Mouse (Mus musculus) neural tube, embryonic 15.5 days (tissue): ENCODE measurements around the gene Hist1h1t. TPM values are rescaled to one million over a fixed set of nuclear protein-coding genes. Genes with fewer than 3 reads are reported as not detected.
A peak's percentile ranks its signal among the peaks of the same experiment; 100 is the strongest.

Source experiments
- ATAC-seq: fragments of 200-750 bp; cut with Nextera tagmentation; 2 replicates; pipeline ENCODE4 v1.8.0; 2017; ENCODE audit warnings: mild to moderate bottlenecking, moderate TSS enrichment, moderate library complexity; ENCODE audit not compliant: low FRiP score
- H3K27ac ChIP-seq: fragments of 300-500 bp; sonication (generic); replicated peaks from 2 replicates; pipeline ENCODE4 v1.5.1; 2015; ENCODE audit warnings: mild to moderate bottlenecking, inconsistent platforms
- H3K27me3 ChIP-seq: fragments of 300-500 bp; sonication (generic); replicated peaks from 2 replicates; pipeline ENCODE4 v1.6.1; 2015; ENCODE audit warnings: inconsistent platforms
- H3K36me3 ChIP-seq: fragments of 300-500 bp; sonication (generic); 2 replicates; pipeline ENCODE4 v1.6.1; 2015; ENCODE audit warnings: inconsistent platforms
- H3K4me1 ChIP-seq: fragments of 300-500 bp; sonication (generic); 2 replicates; pipeline ENCODE4 v1.6.1; 2015; ENCODE audit warnings: inconsistent platforms
- H3K4me2 ChIP-seq: fragments of 300-500 bp; sonication (generic); 2 replicates; pipeline ENCODE4 v1.6.1; 2015; ENCODE audit warnings: inconsistent platforms, mild to moderate bottlenecking, moderate library complexity
- H3K4me3 ChIP-seq: fragments of 300-500 bp; sonication (generic); replicated peaks from 2 replicates; pipeline ENCODE4 v1.5.1; 2015; ENCODE audit warnings: mild to moderate bottlenecking, inconsistent platforms
- H3K9ac ChIP-seq: fragments of 300-500 bp; sonication (generic); replicated peaks from 2 replicates; pipeline ENCODE4 v1.6.1; 2015; ENCODE audit warnings: mild to moderate bottlenecking, inconsistent platforms
- H3K9me3 ChIP-seq: fragments of 300-500 bp; sonication (generic); replicated peaks from 2 replicates; pipeline ENCODE4 v1.6.1; 2016; ENCODE audit warnings: inconsistent platforms
- whole genome bisulfite sequencing: fragments of 180-500 bp; shearing (Covaris S2); methylation state at CpG from one replicate; pipeline ENCODE4 v1.1.7; 2015; ENCODE audit warnings: mixed read lengths; 5-methylcytosine and 5-hydroxymethylcytosine counted together
- polyA plus RNA-seq: library from polyadenylated mRNA; unstranded; fragments of >200 nt; fragmentation: Nextera tagmentation; extraction: Ambion mirVana; gene quantifications from 2 replicates; pipeline ENCODE4 v1.2.1, GENCODE M21; 2015

The Hist1h1t gene
- polyA plus RNA-seq, 1 experiment from 2014 or later: not detected

GRCm38 (mm10) chr13:23687181-23687580 is 8.4 kb upstream of the Hist1h1t start:
- no peak for ATAC-seq
- H3K27ac ChIP-seq: no peak overlapping the region
- H3K4me3 ChIP-seq: no peak overlapping the region
- H3K9ac ChIP-seq: no peak overlapping the region
- no peak overlapping the region for H3K4me2 ChIP-seq
- peaks cover 21% of the 10 kb centered on the region for H3K4me1 ChIP-seq
- no peaks in the 10 kb centered on the region for H3K9me3 ChIP-seq
- no peaks in the 10 kb centered on the region for H3K36me3 ChIP-seq
- WGBS: 86% methylated on average over 4 of the region's 4 CpGs
- no peaks in the 10 kb centered on the region for H3K27me3 ChIP-seq

GRCm38 (mm10) chr13:23687907-23688306 is 7.7 kb upstream of the Hist1h1t start:
- Histone ChIP-seq H3K27me3 (no peaks in the 10 kb centered on the region), H3K36me3 (no peaks in the 10 kb centered on the region), H3K4me1 (peaks cover 17% of the 10 kb centered on the region), H3K27ac (no peak overlapping the region), H3K4me2 (no peak overlapping the region), H3K9me3 (no peaks in the 10 kb centered on the region), H3K4me3 (no peak overlapping the region), H3K9ac (no peak overlapping the region)
- 93% methylated on average over 7 of the region's 7 CpGs for WGBS
- no peak for ATAC-seq

GRCm38 (mm10) chr13:23688956-23689355 is 6.7 kb upstream of the Hist1h1t start:
- Histone ChIP-seq H3K9me3 (no peaks in the 10 kb centered on the region), H3K4me1 (peaks cover 14% of the 10 kb centered on the region), H3K27ac (no peak overlapping the region), H3K4me3 (no peak overlapping the region), H3K36me3 (no peaks in the 10 kb centered on the region), H3K27me3 (no peaks in the 10 kb centered on the region), H3K4me2 (no peak overlapping the region), H3K9ac (no peak overlapping the region)
- ATAC-seq: no peak
- WGBS: 96% methylated on average over 2 of the region's 2 CpGs

- Histone ChIP-seq H3K27me3 (no peaks in the 10 kb centered on the region), H3K9ac (no peak overlapping the region), H3K4me2 (no peak overlapping the region), H3K4me3 (no peak overlapping the region), H3K4me1 (peaks cover 14% of the 10 kb centered on the region), H3K9me3 (no peaks in the 10 kb centered on the region), H3K36me3 (no peaks in the 10 kb centered on the region), H3K27ac (no peak overlapping the region)
- WGBS: 74% methylated on average over 2 of the region's 2 CpGs
- no peak for ATAC-seq
Measured at GRCm38 (mm10) chr13:23689459-23689858, 6.2 kb upstream of the Hist1h1t start.

GRCm38 (mm10) chr13:23693856-23694440 is 1.7 kb upstream of the Hist1h1t start:
- Histone ChIP-seq H3K9me3 (no peaks in the 10 kb centered on the region), H3K4me1 (peaks cover 11% of the 10 kb centered on the region; the same call in 1 of the 2 replicates), H3K9ac (no peak overlapping the region), H3K4me3 (no peak overlapping the region), H3K27ac (no peak overlapping the region), H3K27me3 (no peaks in the 10 kb centered on the region), H3K4me2 (no peak overlapping the region), H3K36me3 (no peaks in the 10 kb centered on the region)
- no peak for ATAC-seq
- 90% methylated on average over 6 of the region's 6 CpGs for WGBS

GRCm38 (mm10) chr13:23694956-23695355 is 658 bp upstream of the Hist1h1t start:
- Histone ChIP-seq H3K9ac (no peak overlapping the region), H3K4me1 (peaks cover 14% of the 10 kb centered on the region; the same call in 1 of the 2 replicates), H3K4me3 (no peak overlapping the region), H3K27ac (no peak overlapping the region), H3K27me3 (no peaks in the 10 kb centered on the region), H3K9me3 (no peaks in the 10 kb centered on the region), H3K36me3 (no peaks in the 10 kb centered on the region), H3K4me2 (no peak overlapping the region)
- ATAC-seq: no peak
- 94% methylated on average over 9 of the region's 9 CpGs for WGBS

- Histone ChIP-seq H3K4me1 (peaks cover 14% of the 10 kb centered on the region; the same call in 1 of the 2 replicates), H3K4me3 (no peak overlapping the region), H3K36me3 (no peaks in the 10 kb centered on the region), H3K27me3 (no peaks in the 10 kb centered on the region), H3K9me3 (no peaks in the 10 kb centered on the region), H3K4me2 (no peak overlapping the region), H3K27ac (no peak overlapping the region), H3K9ac (no peak overlapping the region)
- no peak for ATAC-seq
- WGBS: 61% methylated on average over 15 of the region's 15 CpGs
Measured at GRCm38 (mm10) chr13:23696061-23696474, 454 bp downstream of the Hist1h1t start.

GRCm38 (mm10) chr13:23697491-23698299 is 2.1 kb downstream of the Hist1h1t start:
- Histone ChIP-seq H3K4me2 (peak overlapping the region; percentile 60), H3K36me3 (no peaks in the 10 kb centered on the region), H3K9ac (peak overlapping the region; percentile 47), H3K4me3 (peak overlapping the region; percentile 40), H3K27me3 (no peaks in the 10 kb centered on the region), H3K27ac (peak overlapping the region; percentile 79), H3K4me1 (peaks cover 14% of the 10 kb centered on the region; the same call in 1 of the 2 replicates), H3K9me3 (no peaks in the 10 kb centered on the region)
- WGBS: under 1% methylated on average over 25 of the region's 32 CpGs
- peak; percentile 84 for ATAC-seq

GRCm38 (mm10) chr13:23698300-23698693 is 2.7 kb downstream of the Hist1h1t start, which contains the start of gene Hist1h4c:
Gene Hist1h4c (minus strand): TSS chr13:23698454.
- H3K27me3 ChIP-seq: no peaks in the 10 kb centered on the region
- H3K27ac ChIP-seq: peak within 1 kb of the TSS; percentile 79
- ATAC-seq: peak; percentile 96
- H3K4me1 ChIP-seq: peaks cover 14% of the 10 kb centered on the region; the same call in 1 of the 2 replicates
- no peaks in the 10 kb centered on the region for H3K9me3 ChIP-seq
- peak within 1 kb of the TSS; percentile 47 for H3K9ac ChIP-seq
- peak within 1 kb of the TSS; percentile 60 for H3K4me2 ChIP-seq
- H3K36me3 ChIP-seq: no peaks in the 10 kb centered on the region
- H3K4me3 ChIP-seq: peak within 1 kb of the TSS; percentile 40
- 0% methylated on average over 19 of the region's 22 CpGs for WGBS

- H3K36me3 ChIP-seq: no peaks in the 10 kb centered on the region
- no peaks in the 10 kb centered on the region for H3K9me3 ChIP-seq
- no peak overlapping the region for H3K4me3 ChIP-seq
- ATAC-seq: no peak
- H3K27me3 ChIP-seq: no peaks in the 10 kb centered on the region
- WGBS: 76% methylated on average over 6 of the region's 6 CpGs
- peaks cover 14% of the 10 kb centered on the region; the same call in 1 of the 2 replicates for H3K4me1 ChIP-seq
- H3K9ac ChIP-seq: peak overlapping the region; percentile 47; the same call in 1 of the 2 replicates
- H3K27ac ChIP-seq: peak overlapping the region; percentile 79
- H3K4me2 ChIP-seq: peak overlapping the region; percentile 60
Measured at GRCm38 (mm10) chr13:23698996-23699395, 3.4 kb downstream of the Hist1h1t start.

- no peak overlapping the region for H3K4me3 ChIP-seq
- no peak for ATAC-seq
Measured at GRCm38 (mm10) chr13:23699767-23700166, 4.2 kb downstream of the Hist1h1t start.

More at GRCm38 (mm10) chr13:23699767-23700166, 4.2 kb downstream of the Hist1h1t start:
- Histone ChIP-seq H3K9me3 (no peaks in the 10 kb centered on the region), H3K27ac (no peak overlapping the region), H3K4me2 (no peak overlapping the region), H3K9ac (no peak overlapping the region), H3K36me3 (no peaks in the 10 kb centered on the region), H3K4me1 (peaks cover 14% of the 10 kb centered on the region; the same call in 1 of the 2 replicates), H3K27me3 (no peaks in the 10 kb centered on the region)
- WGBS: 67% methylated on average over 3 of the region's 3 CpGs
